Mouse (Mus musculus) cerebellum, adult 11 months (tissue): Measurements from ENCODE around the gene St3gal5.

Experiments used
- DNase-seq: peaks from one replicate; pipeline ENCODE4 v3.0.0; 2022

Gene St3gal5

GRCm38 (mm10) chr6:72165907-72166306, 68.5 kb downstream of the St3gal5 start:
- DNase-seq, result no peak

GRCm38 (mm10) chr6:72171391-72171790, 74.0 kb downstream of the St3gal5 start:
- no peak for DNase-seq

GRCm38 (mm10) chr6:72173350-72173749, 76.0 kb downstream of the St3gal5 start:
- DNase-seq, result no peak

- no peak for DNase-seq
Measured at GRCm38 (mm10) chr6:72175419-72175818, 78.0 kb downstream of the St3gal5 start.

- DNase-seq, result no peak
Measured at GRCm38 (mm10) chr6:72176004-72176403, 78.6 kb downstream of the St3gal5 start.

GRCm38 (mm10) chr6:72177417-72177816, 80.0 kb downstream of the St3gal5 start:
- DNase-seq, result no peak

GRCm38 (mm10) chr6:72179006-72179405, 81.6 kb downstream of the St3gal5 start:
- no peak for DNase-seq

GRCm38 (mm10) chr6:72179562-72180502, 82.4 kb downstream of the St3gal5 start:
- DNase-seq, result no peak

- no peak for DNase-seq
Measured at GRCm38 (mm10) chr6:72184576-72184975, 87.2 kb downstream of the St3gal5 start.

GRCm38 (mm10) chr6:72185893-72186490, 88.6 kb downstream of the St3gal5 start:
- DNase-seq, result peak; percentile 80

- DNase-seq, result no peak
Measured at GRCm38 (mm10) chr6:72186809-72187208, 89.4 kb downstream of the St3gal5 start.

GRCm38 (mm10) chr6:72189061-72189863, 91.9 kb downstream of the St3gal5 start:
- DNase-seq, result no peak

GRCm38 (mm10) chr6:72190120-72190519, 92.7 kb downstream of the St3gal5 start:
- DNase-seq, result no peak

GRCm38 (mm10) chr6:72190577-72190976, 93.2 kb downstream of the St3gal5 start:
- no peak for DNase-seq

- DNase-seq, result no peak
Measured at GRCm38 (mm10) chr6:72196660-72197059, 99.3 kb downstream of the St3gal5 start.

GRCm38 (mm10) chr6:72197515-72197914, 100.1 kb downstream of the St3gal5 start:
- no peak for DNase-seq

- DNase-seq, result no peak
Measured at GRCm38 (mm10) chr6:72200595-72201256, 103.3 kb downstream of the St3gal5 start.

GRCm38 (mm10) chr6:72202732-72203131, 105.3 kb downstream of the St3gal5 start:
- no peak for DNase-seq

- DNase-seq, result no peak
Measured at GRCm38 (mm10) chr6:72203279-72203678, 105.9 kb downstream of the St3gal5 start.
